Mouse (Mus musculus) spleen, adult 2 months (tissue): ENCODE measurements around the gene Olfr66. TPM values are rescaled to one million over a fixed set of nuclear protein-coding genes. Genes with fewer than 3 reads are reported as not detected.
A peak's percentile ranks its signal among the peaks of the same experiment; 100 is the strongest.

ENCODE experiments used
- DNase-seq, 2 experiments: peaks; one replicate each; pipeline versions ENCODE4 v3.0.0 to v3.0.0-alpha.2; 2012 to 2021; ENCODE audit warnings: low spot score in 2 of 2, low read depth in 1 of 2
- H3K27ac ChIP-seq: fragments of 200-500 bp; 2 replicates; pipeline ENCODE4 v1.5.1; 2012; ENCODE audit warnings: low read length, inconsistent platforms; ENCODE audit not compliant: insufficient read depth
- H3K27me3 ChIP-seq: fragments of 200-500 bp; 2 replicates; pipeline ENCODE4 v1.6.1; 2012; ENCODE audit warnings: mild to moderate bottlenecking, moderate library complexity, low read length, inconsistent platforms; ENCODE audit not compliant: control insufficient read depth, insufficient read depth
- H3K36me3 ChIP-seq: fragments of 200-500 bp; 2 replicates; pipeline ENCODE4 v1.6.1; 2012; ENCODE audit warnings: mild to moderate bottlenecking, low read length, inconsistent platforms; ENCODE audit not compliant: control insufficient read depth, insufficient read depth
- H3K4me1 ChIP-seq: fragments of 200-500 bp; 2 replicates; pipeline ENCODE4 v1.6.1; 2011; ENCODE audit warnings: inconsistent platforms; ENCODE audit not compliant: control insufficient read depth, insufficient read depth, insufficient read length
- H3K4me3 ChIP-seq: fragments of 200-500 bp; 2 replicates; pipeline ENCODE4 v1.5.1; 2011; ENCODE audit warnings: mild to moderate bottlenecking, inconsistent platforms; ENCODE audit not compliant: insufficient read depth, insufficient read length; ENCODE audit errors: extremely low read depth
- CTCF ChIP-seq: fragments of 200-500 bp; IDR thresholded peaks from 2 replicates; pipeline ENCODE4 v1.5.1; 2011; ENCODE audit warnings: mild to moderate bottlenecking, inconsistent platforms; ENCODE audit not compliant: insufficient read depth, insufficient read length, insufficient replicate concordance; ENCODE audit errors: extremely low read depth
- POLR2A ChIP-seq: fragments of 200-500 bp; IDR thresholded peaks from 2 replicates; pipeline ENCODE4 v1.6.1; 2011; ENCODE audit warnings: low read depth, low read length, inconsistent platforms
- WGBS: fragments of 180-500 bp; shearing (Covaris S2); methylation state at CpG from one replicate; pipeline ENCODE4 v1.1.7; 2018; 5-methylcytosine and 5-hydroxymethylcytosine counted together
- polyA plus RNA-seq: library from polyadenylated mRNA; depleted of rRNA; stranded (reverse); fragments of >200 nt; gene quantifications from 2 replicates; pipeline ENCODE4 v1.2.3, GENCODE M21; 2012

The Olfr66 gene
- polyA plus RNA-seq, 1 experiment = not detected

- 85% methylated on average over 1 of the region's 1 CpGs for WGBS
- Histone ChIP-seq H3K27ac (no peak within 1 kb of the TSS), H3K36me3 (no peaks in the 10 kb centered on the region), H3K4me1 (no peaks in the 10 kb centered on the region), H3K4me3 (no peak within 1 kb of the TSS), H3K27me3 (no peaks in the 10 kb centered on the region)
- TF ChIP-seq POLR2A = no peak
- no peak for TF ChIP-seq CTCF
- no peak for DNase-seq
These were observed 8.3 kb upstream of the Olfr66 start, which contains the start of gene Olfr64 for GRCm38 (mm10) chr7:103894385-103894784. Olfr64 (minus strand) TSS chr7:103894485.

- 81% methylated on average over 2 of the region's 2 CpGs for WGBS
- H3K4me1 ChIP-seq = no peaks in the 10 kb centered on the region
- no peaks in the 10 kb centered on the region for H3K27me3 ChIP-seq
- no peak for TF ChIP-seq POLR2A
- no peak for TF ChIP-seq CTCF
- no peak overlapping the region for H3K4me3 ChIP-seq
- no peak overlapping the region for H3K27ac ChIP-seq
- no peaks in the 10 kb centered on the region for H3K36me3 ChIP-seq
- DNase-seq = no peak
These were observed 9.0 kb downstream of the Olfr66 start for GRCm38 (mm10) chr7:103877093-103877492.

GRCm38 (mm10) chr7:103874451-103874850 is 11.6 kb downstream of the Olfr66 start:
- no peak for TF ChIP-seq POLR2A
- TF ChIP-seq CTCF = no peak
- H3K27me3 ChIP-seq = no peaks in the 10 kb centered on the region
- no peak for DNase-seq
- no peaks in the 10 kb centered on the region for H3K4me1 ChIP-seq
- no peak overlapping the region for H3K4me3 ChIP-seq
- WGBS = 44% methylated on average over 5 of the region's 5 CpGs
- no peaks in the 10 kb centered on the region for H3K36me3 ChIP-seq
- no peak overlapping the region for H3K27ac ChIP-seq

- 0% methylated on average over 1 of the region's 1 CpGs for WGBS
- no peak for TF ChIP-seq CTCF
- TF ChIP-seq POLR2A = no peak
- H3K4me1 ChIP-seq = no peaks in the 10 kb centered on the region
- no peaks in the 10 kb centered on the region for H3K36me3 ChIP-seq
- no peaks in the 10 kb centered on the region for H3K27me3 ChIP-seq
- no peak overlapping the region for H3K27ac ChIP-seq
- DNase-seq = peak in 1 of 2 experiments; percentile 9
- H3K4me3 ChIP-seq = no peak overlapping the region
These were observed 13.0 kb downstream of the Olfr66 start for GRCm38 (mm10) chr7:103873064-103873463.

GRCm38 (mm10) chr7:103870667-103871066 is 15.4 kb downstream of the Olfr66 start:
- no peak overlapping the region for H3K4me3 ChIP-seq
- no peak overlapping the region for H3K27ac ChIP-seq
- no peaks in the 10 kb centered on the region for H3K27me3 ChIP-seq
- DNase-seq = no peak
- no peaks in the 10 kb centered on the region for H3K4me1 ChIP-seq
- TF ChIP-seq CTCF (no peak), POLR2A (no peak)
- no peaks in the 10 kb centered on the region for H3K36me3 ChIP-seq

- Histone ChIP-seq H3K27me3 (no peaks in the 10 kb centered on the region), H3K4me1 (peaks cover 2% of the 10 kb centered on the region; the same call in 1 of the 2 replicates), H3K4me3 (no peak overlapping the region), H3K27ac (no peak overlapping the region), H3K36me3 (no peaks in the 10 kb centered on the region)
- DNase-seq = no peak
- TF ChIP-seq CTCF = no peak
- no peak for TF ChIP-seq POLR2A
These were observed 20.3 kb downstream of the Olfr66 start for GRCm38 (mm10) chr7:103865716-103866115.

- no peak for DNase-seq
- Histone ChIP-seq H3K27me3 (no peaks in the 10 kb centered on the region), H3K4me1 (peaks cover 2% of the 10 kb centered on the region; the same call in 1 of the 2 replicates), H3K36me3 (no peaks in the 10 kb centered on the region), H3K4me3 (no peak overlapping the region), H3K27ac (no peak overlapping the region)
- TF ChIP-seq POLR2A = no peak
- no peak for TF ChIP-seq CTCF
- 59% methylated on average over 3 of the region's 3 CpGs for WGBS
These were observed 24.5 kb downstream of the Olfr66 start for GRCm38 (mm10) chr7:103861531-103861930.
